Mouse (Mus musculus) T-helper 1 cell (primary cell): Measurements from ENCODE around the gene Ppp4r3a.
"Not testable (repeated sequence)": the region's sequence is repeated elsewhere in the genome, so short reads cannot be mapped to it uniquely, and the experiment has no call there.

Experiments
- in situ Hi-C: fragments of 300-600 bp; cut with MboI, MseI; formaldehyde crosslinking; loops from one replicate; pipeline ENCODE4 v1.15.1; 2025; ENCODE audit warnings: high pct_unique_total_duplicates

Ppp4r3a gene

DNA sequence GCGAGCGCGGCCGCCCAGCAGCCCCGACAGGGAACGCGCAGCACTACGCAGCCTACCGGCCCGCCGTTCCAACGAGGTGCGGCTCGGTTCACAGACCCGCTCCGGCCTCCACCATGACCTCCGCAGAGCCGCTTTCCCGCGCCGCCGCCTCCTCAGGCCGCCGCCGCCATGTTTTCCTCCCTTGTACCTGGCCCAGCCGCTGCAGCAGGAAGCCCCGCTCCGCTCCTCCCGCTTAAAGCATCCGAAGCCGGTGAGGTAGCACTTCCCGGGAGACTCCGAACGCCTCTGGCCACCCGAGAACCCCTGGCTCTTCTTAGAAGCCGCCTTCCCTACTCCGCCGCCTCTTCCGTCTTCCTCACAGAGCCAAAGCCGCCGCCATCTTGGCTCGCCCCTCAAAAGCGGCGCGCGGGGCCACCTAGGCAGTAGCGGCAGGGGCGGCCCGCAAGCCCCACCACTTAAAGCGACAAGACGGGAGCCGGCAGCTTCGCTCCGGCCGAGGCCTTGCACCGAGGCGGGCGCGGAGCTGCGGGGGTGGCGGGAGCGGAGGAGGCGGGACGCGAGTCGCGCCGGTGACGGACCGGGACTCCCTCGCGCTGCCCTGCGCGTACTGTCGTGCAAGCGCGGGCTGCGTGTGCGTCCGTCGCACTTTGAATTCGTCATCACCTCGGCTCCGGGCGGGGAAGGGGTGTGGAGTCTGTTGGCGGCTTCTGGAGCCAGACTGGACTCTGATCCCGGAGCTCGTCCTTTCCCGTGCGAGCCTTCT, at the start of gene Ppp4r3a:
TSS of gene Ppp4r3a (minus strand) at position 627 of the 763 bp plus-strand sequence.
- in situ Hi-C loops: loop anchor here (10.0 to 25.0 kb wide), 2 partner anchors 892 to 1204 kb away; partner anchors contain the start of genes Cpsf2 and Rin3

DNA sequence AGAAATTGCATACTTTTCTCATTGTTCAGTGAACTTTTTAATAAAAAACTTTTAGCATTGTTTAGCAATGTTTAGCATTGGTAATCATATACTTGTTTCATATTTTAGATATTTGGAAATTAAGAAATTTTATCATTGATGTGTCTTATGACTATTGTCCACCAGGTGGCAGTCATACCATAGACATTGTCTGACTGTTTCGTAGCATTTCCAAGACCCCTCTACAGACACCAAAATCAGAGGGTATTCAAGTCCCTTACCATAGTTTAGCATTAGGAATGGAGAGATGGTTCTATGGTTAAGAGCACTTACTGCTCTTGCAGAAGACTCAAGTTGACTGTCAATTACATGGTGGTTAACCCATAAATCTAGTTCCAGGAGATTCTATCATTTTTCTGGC, 39.5 kb upstream of the Ppp4r3a start:
- in situ Hi-C loops: loop anchor here (10.0 kb wide), 1 partner anchor 482 kb away; no protein-coding TSS in a partner anchor

GRCm38 (mm10) chr12:101122066-101122465, 38.6 kb upstream of the Ppp4r3a start:
- in situ Hi-C loops: loop anchor here (10.0 kb wide), 1 partner anchor 483 kb away; no protein-coding TSS in a partner anchor

- in situ Hi-C loops: not testable (repeated sequence)
These were observed 26.5 kb upstream of the Ppp4r3a start for GRCm38 (mm10) chr12:101109794-101110585.

DNA sequence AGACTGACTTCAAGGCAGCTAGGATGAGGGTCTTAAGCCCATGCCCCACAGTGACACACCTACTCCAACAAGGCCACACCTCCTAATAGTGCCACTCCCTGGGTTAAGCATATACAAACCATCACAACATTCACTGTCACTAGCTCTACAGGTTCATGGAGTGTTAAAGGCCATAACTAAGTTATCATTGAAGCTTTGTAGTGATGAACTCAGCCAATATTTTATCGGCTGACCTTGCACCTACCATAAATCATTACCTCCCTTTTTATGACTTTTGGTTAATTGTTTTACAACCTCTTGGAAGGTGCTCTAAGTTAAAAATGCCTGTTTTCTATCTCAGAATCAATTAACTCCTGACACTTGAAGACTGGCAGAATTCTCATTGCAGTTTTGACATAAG, 24.2 kb upstream of the Ppp4r3a start:
- in situ Hi-C loops: no loop called here

- in situ Hi-C loops: no loop called here
These were observed 22.1 kb upstream of the Ppp4r3a start for GRCm38 (mm10) chr12:101105571-101105970.

DNA sequence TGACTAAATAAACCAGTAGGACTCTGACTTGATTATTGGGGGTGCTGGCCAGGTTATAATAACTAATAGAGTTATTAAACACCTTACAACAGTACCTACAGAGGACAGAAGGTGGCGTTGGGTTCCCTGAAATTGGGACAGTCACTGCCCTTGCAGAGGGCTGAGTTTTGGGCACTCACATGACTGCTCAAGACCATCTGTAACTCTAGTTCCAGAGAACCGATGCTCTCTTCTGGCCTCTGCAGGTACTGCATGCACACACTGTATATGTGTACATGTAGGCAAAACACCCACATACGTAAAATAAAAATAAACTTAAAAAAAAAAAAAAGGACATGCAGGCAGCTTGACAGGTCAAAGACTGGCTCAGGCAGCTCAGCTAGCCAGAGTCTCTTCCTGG, 19.1 kb upstream of the Ppp4r3a start:
- in situ Hi-C loops: no loop called here

GRCm38 (mm10) chr12:101093678-101094077, 10.2 kb upstream of the Ppp4r3a start:
- in situ Hi-C loops: loop anchor here (25.0 kb wide), 1 partner anchor 1194 kb away; the partner anchor contains the start of gene Rin3

DNA sequence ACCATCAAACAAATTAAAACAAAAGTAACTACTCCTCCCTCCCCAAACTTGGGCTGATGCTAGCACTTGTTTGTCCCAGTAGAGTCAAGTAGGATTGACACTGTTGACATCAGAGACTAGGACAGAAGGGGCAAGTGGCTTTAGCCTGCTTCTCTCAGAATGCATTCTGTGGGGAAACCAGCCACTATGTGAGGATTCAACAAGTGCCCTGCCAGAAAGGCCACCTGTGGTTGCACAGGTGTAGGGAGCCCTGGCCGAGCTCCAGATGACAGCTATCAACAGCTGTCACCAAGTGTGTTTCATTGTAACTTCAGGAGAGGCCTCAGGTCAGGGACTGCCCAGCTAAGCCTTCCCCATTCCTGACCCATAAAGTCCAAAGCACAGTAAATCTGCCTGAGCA, 6.5 kb upstream of the Ppp4r3a start:
- in situ Hi-C loops: loop anchor here (10.0 to 25.0 kb wide), 2 partner anchors 885 to 1197 kb away; partner anchors contain the start of genes Cpsf2 and Rin3

DNA sequence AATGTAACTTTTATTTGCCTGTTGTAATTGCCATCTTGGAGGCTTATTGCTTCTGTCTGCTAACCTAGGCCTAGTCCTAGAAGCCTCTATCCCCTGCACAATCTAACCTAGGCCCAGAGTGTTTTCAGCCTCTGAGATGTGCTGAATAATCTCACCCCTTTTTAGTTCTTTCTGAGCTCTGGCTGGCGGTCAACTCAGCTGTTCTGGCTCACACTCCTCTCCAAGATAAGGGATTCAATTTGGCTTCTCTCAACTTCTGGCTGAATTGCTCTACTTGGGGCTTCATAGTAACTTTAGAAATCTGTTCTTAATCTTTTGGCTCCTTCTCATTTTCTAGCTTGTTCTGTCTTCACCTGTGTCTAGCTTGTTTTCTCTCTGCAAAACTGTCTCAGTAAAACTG, 3.9 kb upstream of the Ppp4r3a start:
- in situ Hi-C loops: loop anchor here (10.0 to 25.0 kb wide), 2 partner anchors 887 to 1200 kb away; partner anchors contain the start of genes Cpsf2 and Rin3

- in situ Hi-C loops: loop anchor here (10.0 to 25.0 kb wide), 2 partner anchors 890 to 1202 kb away; partner anchors contain the start of genes Cpsf2 and Rin3
These were observed 1.6 kb upstream of the Ppp4r3a start for GRCm38 (mm10) chr12:101084881-101085666.

DNA sequence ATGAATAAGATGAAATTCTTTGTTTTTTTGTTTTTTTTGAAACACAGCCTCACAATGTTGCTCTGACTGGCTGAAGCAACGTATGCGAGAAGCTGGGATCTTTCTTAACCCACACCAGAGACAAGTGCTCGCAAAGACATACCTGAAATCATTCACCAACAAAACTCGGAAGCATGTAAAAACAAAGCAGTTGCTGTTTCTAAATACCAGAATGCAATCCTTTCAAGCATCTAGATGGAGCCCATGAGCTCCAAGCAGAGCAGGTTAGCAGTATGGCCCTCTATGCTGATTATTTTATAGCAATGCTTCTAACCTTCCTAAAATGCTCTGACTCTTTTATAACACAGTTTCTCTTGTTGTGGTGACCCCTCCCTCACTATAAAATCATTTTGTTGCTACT, 735 bp upstream of the Ppp4r3a start:
- in situ Hi-C loops: loop anchor here (10.0 to 25.0 kb wide), 2 partner anchors 891 to 1203 kb away; partner anchors contain the start of genes Cpsf2 and Rin3

- in situ Hi-C loops: loop anchor here (10.0 to 25.0 kb wide), 2 partner anchors 891 to 1203 kb away; partner anchors contain the start of genes Cpsf2 and Rin3
These were observed 315 bp upstream of the Ppp4r3a start for GRCm38 (mm10) chr12:101083839-101084195.

- in situ Hi-C loops: loop anchor here (10.0 to 25.0 kb wide), 2 partner anchors 892 to 1205 kb away; partner anchors contain the start of genes Cpsf2 and Rin3
These were observed 1.0 kb downstream of the Ppp4r3a start for GRCm38 (mm10) chr12:101082296-101083075.

GRCm38 (mm10) chr12:101077955-101078354, 5.5 kb downstream of the Ppp4r3a start:
- in situ Hi-C loops: loop anchor here (25.0 kb wide), 1 partner anchor 1209 kb away; the partner anchor contains the start of gene Rin3

DNA sequence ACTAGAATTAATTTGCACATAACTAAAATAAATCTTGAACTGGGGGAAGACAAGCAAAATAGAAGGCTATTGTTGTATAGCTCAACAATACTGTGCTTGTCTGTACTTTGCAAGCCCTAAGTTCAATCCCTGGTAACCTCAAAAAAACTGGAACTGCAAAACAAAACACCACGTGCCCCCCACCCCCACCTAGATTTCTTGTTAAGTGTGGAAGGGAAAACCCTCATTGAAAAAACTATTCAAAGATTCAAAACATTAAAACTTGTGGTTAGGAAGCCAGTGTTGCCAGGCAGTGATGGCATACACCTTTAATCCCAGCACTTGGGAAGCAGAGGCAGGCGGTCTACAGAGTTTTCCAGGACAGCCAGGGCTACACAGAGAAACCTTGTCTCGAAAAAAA, 8.1 kb downstream of the Ppp4r3a start:
- in situ Hi-C loops: loop anchor here (25.0 kb wide), 1 partner anchor 1212 kb away; the partner anchor contains the start of gene Rin3

GRCm38 (mm10) chr12:101074821-101075429, 8.6 kb downstream of the Ppp4r3a start:
- in situ Hi-C loops: loop anchor here (25.0 kb wide), 1 partner anchor 1212 kb away; the partner anchor contains the start of gene Rin3

- in situ Hi-C loops: no loop called here
These were observed 13.7 kb downstream of the Ppp4r3a start for GRCm38 (mm10) chr12:101069813-101070212.

DNA sequence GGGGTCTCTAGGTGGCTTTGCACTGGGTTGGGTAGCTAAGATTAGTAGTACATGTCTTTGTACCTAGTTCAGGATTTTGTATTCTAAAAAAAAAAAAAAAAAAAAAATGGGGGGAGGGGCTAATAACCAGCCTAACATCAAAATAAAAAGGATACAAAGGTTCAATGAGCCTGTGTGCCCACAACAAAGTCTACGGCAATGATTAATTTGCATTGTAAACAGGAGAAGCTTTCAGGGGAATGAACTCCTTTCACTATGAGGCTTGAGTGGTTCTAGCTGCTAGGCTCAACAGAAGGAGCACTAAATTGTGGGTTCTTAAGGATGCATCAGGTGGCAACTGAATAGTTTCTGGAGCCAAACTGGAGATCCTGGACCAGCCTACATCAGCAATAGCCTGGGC, 17.2 kb downstream of the Ppp4r3a start:
- in situ Hi-C loops: no loop called here

GRCm38 (mm10) chr12:101039956-101040355, 43.5 kb downstream of the Ppp4r3a start:
- in situ Hi-C loops: no loop called here
